Mouse (Mus musculus) forebrain, embryonic 15.5 days (tissue): Measurements from ENCODE around the gene Vps26c. TPM values are rescaled to one million over a fixed set of nuclear protein-coding genes. Genes with fewer than 3 reads are reported as not detected.
"Not testable (repeated sequence)": the region's sequence is repeated elsewhere in the genome, so short reads cannot be mapped to it uniquely, and the experiment has no call there.

Source experiments
- ATAC-seq: fragments of 200-750 bp; cut with Nextera tagmentation; replicated peaks from 2 replicates; pipeline ENCODE4 v1.8.0; 2017; ENCODE audit warnings: mild to moderate bottlenecking, moderate TSS enrichment, moderate library complexity
- H3K27ac ChIP-seq: fragments of 300-500 bp; sonication (generic); replicated peaks from 2 replicates; pipeline ENCODE4 v1.5.1; 2015; ENCODE audit warnings: mild to moderate bottlenecking, inconsistent platforms
- H3K27me3 ChIP-seq: fragments of 300-500 bp; sonication (generic); 2 replicates; pipeline ENCODE4 v1.6.1; 2015; ENCODE audit warnings: inconsistent platforms
- H3K36me3 ChIP-seq: fragments of 300-500 bp; sonication (generic); 2 replicates; pipeline ENCODE4 v1.6.1; 2015; ENCODE audit warnings: mild to moderate bottlenecking, inconsistent platforms
- H3K4me1 ChIP-seq: fragments of 300-500 bp; sonication (generic); 2 replicates; pipeline ENCODE4 v1.6.1; 2015; ENCODE audit warnings: inconsistent platforms
- H3K4me2 ChIP-seq: fragments of 300-500 bp; sonication (generic); replicated peaks from 2 replicates; pipeline ENCODE4 v1.6.1; 2015; ENCODE audit warnings: mild to moderate bottlenecking, inconsistent platforms
- H3K4me3 ChIP-seq: fragments of 300-500 bp; sonication (generic); 2 replicates; pipeline ENCODE4 v1.5.1; 2015; ENCODE audit warnings: mild to moderate bottlenecking, inconsistent platforms
- H3K9ac ChIP-seq: fragments of 300-500 bp; sonication (generic); replicated peaks from 2 replicates; pipeline ENCODE4 v1.6.1; 2015; ENCODE audit warnings: mild to moderate bottlenecking, inconsistent platforms
- H3K9me3 ChIP-seq: fragments of 300-500 bp; sonication (generic); 2 replicates; pipeline ENCODE4 v1.6.1; 2016; ENCODE audit warnings: inconsistent platforms
- WGBS: fragments of 180-500 bp; shearing (Covaris S2); methylation state at CpG from one replicate; pipeline ENCODE4 v1.1.7; 2015; ENCODE audit warnings: mixed read lengths; 5-methylcytosine and 5-hydroxymethylcytosine counted together
- polyA plus RNA-seq: library from polyadenylated mRNA; unstranded; fragments of >200 nt; fragmentation: Nextera tagmentation; extraction: Ambion mirVana; gene quantifications from 2 replicates; pipeline ENCODE4 v1.2.1, GENCODE M21; 2015

The Vps26c gene
- polyA plus RNA-seq, 1 experiment from 2014 or later, result 78.8 TPM

- Histone ChIP-seq H3K27ac (no peak overlapping the region), H3K36me3 (peaks cover 71% of the 10 kb centered on the region), H3K4me1 (peaks cover 19% of the 10 kb centered on the region), H3K9me3 (no peaks in the 10 kb centered on the region), H3K4me3 (no peak overlapping the region), H3K27me3 (no peaks in the 10 kb centered on the region), H3K4me2 (no peak overlapping the region), H3K9ac (no peak overlapping the region)
- no peak for ATAC-seq
- 96% methylated on average over 2 of the region's 2 CpGs for WGBS
These were observed 58.2 kb downstream of the Vps26c start for GRCm38 (mm10) chr16:94468391-94468790.

- no peak overlapping the region for H3K4me3 ChIP-seq
- no peak overlapping the region for H3K9ac ChIP-seq
- H3K9me3 ChIP-seq, result no peaks in the 10 kb centered on the region
- H3K4me1 ChIP-seq, result peaks cover 10% of the 10 kb centered on the region
- WGBS, result 90% methylated on average over 11 of the region's 11 CpGs
- ATAC-seq, result no peak
- no peak overlapping the region for H3K4me2 ChIP-seq
- H3K27ac ChIP-seq, result no peak overlapping the region
- H3K27me3 ChIP-seq, result no peaks in the 10 kb centered on the region
- peaks cover 80% of the 10 kb centered on the region for H3K36me3 ChIP-seq
These were observed 59.1 kb downstream of the Vps26c start for GRCm38 (mm10) chr16:94467337-94468055.

- H3K4me1 ChIP-seq, H3K9me3 ChIP-seq, H3K4me2 ChIP-seq, H3K4me3 ChIP-seq, H3K27ac ChIP-seq, H3K27me3 ChIP-seq, H3K9ac ChIP-seq, ATAC-seq: not testable (repeated sequence)
- WGBS, result 94% methylated on average over 7 of the region's 7 CpGs
- peaks cover 89% of the 10 kb centered on the region for H3K36me3 ChIP-seq
These were observed 60.3 kb downstream of the Vps26c start for GRCm38 (mm10) chr16:94466317-94466716.

GRCm38 (mm10) chr16:94465900-94466299 lies 60.7 kb downstream of the Vps26c start:
- Histone ChIP-seq H3K4me3 (no peak overlapping the region), H3K27me3 (no peaks in the 10 kb centered on the region), H3K27ac (no peak overlapping the region), H3K4me1 (no peaks in the 10 kb centered on the region), H3K9ac (no peak overlapping the region), H3K4me2 (no peak overlapping the region), H3K9me3 (no peaks in the 10 kb centered on the region), H3K36me3 (peaks cover 93% of the 10 kb centered on the region)
- 96% methylated on average over 4 of the region's 4 CpGs for WGBS
- no peak for ATAC-seq

GRCm38 (mm10) chr16:94464067-94464466 lies 62.6 kb downstream of the Vps26c start:
- H3K36me3 ChIP-seq, result peaks cover 95% of the 10 kb centered on the region
- no peak overlapping the region for H3K9ac ChIP-seq
- no peak overlapping the region for H3K4me3 ChIP-seq
- no peak overlapping the region for H3K27ac ChIP-seq
- H3K27me3 ChIP-seq, result no peaks in the 10 kb centered on the region
- no peaks in the 10 kb centered on the region for H3K4me1 ChIP-seq
- H3K4me2 ChIP-seq, result no peak overlapping the region
- H3K9me3 ChIP-seq, result no peaks in the 10 kb centered on the region
- 92% methylated on average over 3 of the region's 3 CpGs for WGBS
- no peak for ATAC-seq

- H3K4me1 ChIP-seq, result no peaks in the 10 kb centered on the region
- peaks cover 92% of the 10 kb centered on the region for H3K36me3 ChIP-seq
- H3K4me3 ChIP-seq, result no peak overlapping the region
- H3K27me3 ChIP-seq, result no peaks in the 10 kb centered on the region
- no peak for ATAC-seq
- WGBS, result 61% methylated on average over 4 of the region's 4 CpGs
- H3K4me2 ChIP-seq, result no peak overlapping the region
- no peaks in the 10 kb centered on the region for H3K9me3 ChIP-seq
- H3K27ac ChIP-seq, result no peak overlapping the region
- no peak overlapping the region for H3K9ac ChIP-seq
These were observed 72.5 kb downstream of the Vps26c start for GRCm38 (mm10) chr16:94454146-94454545.

GRCm38 (mm10) chr16:94452768-94453167 lies 73.9 kb downstream of the Vps26c start:
- no peak overlapping the region for H3K4me2 ChIP-seq
- 83% methylated on average over 4 of the region's 4 CpGs for whole genome bisulfite sequencing
- H3K4me1 ChIP-seq, result no peaks in the 10 kb centered on the region
- H3K27me3 ChIP-seq, result no peaks in the 10 kb centered on the region
- no peak for ATAC-seq
- H3K27ac ChIP-seq, result no peak overlapping the region
- H3K4me3 ChIP-seq, result no peak overlapping the region
- no peaks in the 10 kb centered on the region for H3K9me3 ChIP-seq
- H3K9ac ChIP-seq, result no peak overlapping the region
- H3K36me3 ChIP-seq, result peaks cover 93% of the 10 kb centered on the region

GRCm38 (mm10) chr16:94451545-94452488 lies 74.8 kb downstream of the Vps26c start:
- Histone ChIP-seq H3K4me3 (no peak overlapping the region), H3K4me1 (no peaks in the 10 kb centered on the region), H3K27me3 (no peaks in the 10 kb centered on the region), H3K27ac (no peak overlapping the region), H3K9ac (no peak overlapping the region), H3K4me2 (no peak overlapping the region), H3K36me3 (peaks cover 91% of the 10 kb centered on the region), H3K9me3 (no peaks in the 10 kb centered on the region)
- no peak for ATAC-seq
- 93% methylated on average over 11 of the region's 11 CpGs for WGBS

- H3K36me3 ChIP-seq, result peaks cover 82% of the 10 kb centered on the region
- 97% methylated on average over 7 of the region's 7 CpGs for WGBS
- H3K9me3 ChIP-seq, result no peaks in the 10 kb centered on the region
- H3K27ac ChIP-seq, result no peak overlapping the region
- H3K27me3 ChIP-seq, result no peaks in the 10 kb centered on the region
- no peak overlapping the region for H3K9ac ChIP-seq
- no peak for ATAC-seq
- H3K4me1 ChIP-seq, result no peaks in the 10 kb centered on the region
- no peak overlapping the region for H3K4me3 ChIP-seq
- H3K4me2 ChIP-seq, result no peak overlapping the region
These were observed 77.0 kb downstream of the Vps26c start for GRCm38 (mm10) chr16:94449632-94450031.

GRCm38 (mm10) chr16:94449151-94449550 lies 77.5 kb downstream of the Vps26c start:
- H3K4me2 ChIP-seq, result no peak overlapping the region
- WGBS, result 80% methylated on average over 8 of the region's 8 CpGs
- ATAC-seq, result no peak
- no peak overlapping the region for H3K9ac ChIP-seq
- no peaks in the 10 kb centered on the region for H3K4me1 ChIP-seq
- no peaks in the 10 kb centered on the region for H3K27me3 ChIP-seq
- H3K4me3 ChIP-seq, result no peak overlapping the region
- H3K27ac ChIP-seq, result no peak overlapping the region
- no peaks in the 10 kb centered on the region for H3K9me3 ChIP-seq
- peaks cover 81% of the 10 kb centered on the region for H3K36me3 ChIP-seq
